Mouse (Mus musculus): ENCODE results near the gene Rtcb. TPM values are rescaled to one million over a fixed set of nuclear protein-coding genes. Genes with fewer than 3 reads are reported as not detected.

The Rtcb gene
- total RNA-seq (2021), result 100 to 1,000 TPM; 113 to 115 TPM
- long read RNA-seq, experiment 1, transcript Rtcb-201 (12 exons, 2,009 nt), result major isoform, 77 of 85 reads
- long read RNA-seq, experiment 1, partial matches to known transcripts, result 3 of 85 reads
- long read RNA-seq, experiment 1, other reads (novel, unspliced or antisense), result 5 of 85 reads
- long read RNA-seq, experiment 2, transcript Rtcb-201 (12 exons, 2,009 nt), result major isoform, 93 of 102 reads
- long read RNA-seq, experiment 2, partial matches to known transcripts, result 3 of 102 reads
- long read RNA-seq, experiment 2, other reads (novel, unspliced or antisense), result 6 of 102 reads

GRCm38 (mm10) chr10:85957464-85957950 lies at the start of gene Rtcb:
Rtcb (minus strand) TSS chr10:85957823.
- peak within 1 kb of the TSS; percentile 85 for H3K27ac ChIP-seq
- H3K4me3 ChIP-seq, result peak within 1 kb of the TSS; percentile 94
- DNase-seq (ENCODE audit: low spot score in 2 of 2), result peak; percentile 95 to 98
- TF ChIP-seq CTCF (conservative IDR thresholded peaks at IDR 0.05), result no peak

DNA sequence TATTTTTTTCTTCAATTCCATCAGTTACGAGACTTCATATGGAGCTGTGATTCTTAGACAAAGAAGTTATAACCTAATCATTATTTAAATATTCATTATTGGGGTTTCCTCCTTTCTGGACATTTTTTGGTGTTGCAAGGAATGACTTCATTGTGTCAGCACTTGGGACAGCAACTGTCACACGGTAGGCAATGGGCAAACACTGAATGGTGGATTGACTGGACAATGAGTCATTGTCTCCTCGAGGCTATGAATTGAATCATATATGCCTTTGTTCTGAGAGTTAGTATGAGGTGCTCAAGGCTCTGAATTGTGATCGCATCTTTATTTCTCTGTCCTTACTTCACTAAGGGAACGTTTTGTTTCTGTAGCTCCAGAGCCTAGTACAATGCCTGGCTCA lies 48.8 kb upstream of the Rtcb start:
- Histone ChIP-seq H3K4me3 (no peak overlapping the region), H3K27ac (no peak overlapping the region)
- DNase-seq (ENCODE audit: low spot score in 2 of 2), result no peak
- no peak for TF ChIP-seq CTCF (conservative IDR thresholded peaks at IDR 0.05)

- no peak for TF ChIP-seq CTCF (conservative IDR thresholded peaks at IDR 0.05)
Observed at GRCm38 (mm10) chr10:86000447-86000846, 42.8 kb upstream of the Rtcb start.

GRCm38 (mm10) chr10:85994543-85995104 lies 37.0 kb upstream of the Rtcb start:
- TF ChIP-seq CTCF (conservative IDR thresholded peaks at IDR 0.05), result no peak
- DNase-seq (ENCODE audit: low spot score in 2 of 2), result no peak
- no peak overlapping the region for H3K27ac ChIP-seq
- no peak overlapping the region for H3K4me3 ChIP-seq

More at GRCm38 (mm10) chr10:86000447-86000846, 42.8 kb upstream of the Rtcb start:
- H3K4me3 ChIP-seq, result no peak overlapping the region
- DNase-seq (ENCODE audit: low spot score in 2 of 2), result no peak
- H3K27ac ChIP-seq, result no peak overlapping the region

GRCm38 (mm10) chr10:85993836-85994235 lies 36.2 kb upstream of the Rtcb start:
- TF ChIP-seq CTCF (conservative IDR thresholded peaks at IDR 0.05), result no peak
- DNase-seq (ENCODE audit: low spot score in 2 of 2), result no peak
- Histone ChIP-seq H3K4me3 (no peak overlapping the region), H3K27ac (no peak overlapping the region)

DNA sequence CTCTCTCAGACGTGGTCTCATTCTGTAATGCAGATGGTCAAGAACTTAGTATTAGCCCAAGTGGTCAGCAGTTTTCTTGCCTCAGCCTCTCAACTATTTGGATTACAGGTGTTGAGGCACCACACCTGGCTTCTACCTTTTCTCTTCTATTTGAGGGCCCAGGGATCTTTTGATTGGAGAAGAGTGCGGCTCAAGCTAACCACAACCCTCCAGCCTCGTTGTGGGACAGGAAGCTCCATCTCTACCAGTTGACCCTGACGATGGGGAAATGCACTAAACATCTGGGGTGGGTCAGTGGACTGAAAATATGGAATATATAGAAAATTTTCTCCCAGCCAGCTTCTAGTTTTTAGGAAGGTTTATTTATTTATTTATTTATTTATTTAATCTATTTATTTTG lies 34.8 kb upstream of the Rtcb start:
- no peak for TF ChIP-seq CTCF (conservative IDR thresholded peaks at IDR 0.05)
- Histone ChIP-seq H3K4me3 (no peak overlapping the region), H3K27ac (no peak overlapping the region)
- DNase-seq (ENCODE audit: low spot score in 2 of 2), result no peak

DNA sequence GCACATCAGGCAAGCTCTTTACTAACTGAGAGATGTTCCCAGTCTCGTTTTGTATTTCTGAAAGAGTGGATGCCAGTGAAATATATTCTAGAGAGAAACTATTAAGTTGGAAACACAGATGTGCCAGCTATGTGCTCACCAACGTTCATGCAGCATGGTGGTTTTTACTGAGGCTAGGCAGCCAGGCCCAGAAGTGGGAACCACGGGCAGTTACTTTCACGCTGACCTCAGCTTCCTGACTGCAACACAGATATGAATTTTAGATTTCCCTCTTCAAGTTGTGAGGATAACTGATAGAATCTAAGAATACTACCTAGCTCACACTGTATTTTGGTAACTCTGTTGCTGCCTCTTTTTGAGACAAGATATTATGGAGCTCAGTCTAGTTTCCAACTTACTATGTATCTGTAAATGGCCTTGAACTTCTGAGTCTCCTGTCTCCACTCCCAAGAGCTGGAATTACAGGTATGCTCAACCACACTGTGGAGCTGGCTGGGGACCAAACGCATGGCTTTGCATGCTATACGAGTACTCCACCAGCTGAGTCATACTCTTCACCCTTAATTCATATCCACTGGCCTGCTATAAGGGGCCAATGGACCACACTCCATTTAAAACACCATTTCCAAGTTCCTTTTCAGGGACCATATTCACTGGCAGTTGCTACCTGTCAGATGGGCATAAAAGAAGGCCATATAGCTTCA lies 31.9 kb upstream of the Rtcb start:
- no peak for DNase-seq (ENCODE audit: low spot score in 2 of 2)
- no peak overlapping the region for H3K27ac ChIP-seq
- no peak overlapping the region for H3K4me3 ChIP-seq
- no peak for TF ChIP-seq CTCF (conservative IDR thresholded peaks at IDR 0.05)

DNA sequence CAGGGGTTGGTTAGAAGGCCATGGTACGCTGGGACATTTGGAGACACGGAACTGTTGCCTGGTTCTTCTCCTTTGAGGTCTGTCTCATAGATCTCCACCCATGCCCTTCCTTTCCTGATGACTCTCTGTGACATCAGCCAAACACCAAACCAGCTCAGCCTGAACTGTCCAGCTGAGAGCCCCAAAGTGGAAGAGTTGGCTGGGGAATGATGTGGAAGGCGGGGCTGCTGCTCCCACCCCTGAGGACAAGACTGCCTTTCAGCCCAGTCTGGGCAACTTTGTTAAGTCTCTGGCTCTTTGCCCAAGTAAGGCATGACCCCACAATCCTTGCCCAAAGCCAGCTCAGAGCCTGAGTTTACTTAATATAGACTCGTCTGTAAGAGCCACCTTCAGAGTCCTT lies 15.3 kb upstream of the Rtcb start:
- peak overlapping the region; percentile 51; the same call in 1 of the 2 replicates for H3K27ac ChIP-seq
- peak; percentile 33 to 57 for DNase-seq (ENCODE audit: low spot score in 2 of 2)
- H3K4me3 ChIP-seq, result no peak overlapping the region
- no peak for TF ChIP-seq CTCF (conservative IDR thresholded peaks at IDR 0.05)

GRCm38 (mm10) chr10:85971826-85972225 lies 14.2 kb upstream of the Rtcb start:
- no peak overlapping the region for H3K4me3 ChIP-seq
- H3K27ac ChIP-seq, result no peak overlapping the region
- no peak for TF ChIP-seq CTCF (conservative IDR thresholded peaks at IDR 0.05)
- no peak for DNase-seq (ENCODE audit: low spot score in 2 of 2)

- no peak for DNase-seq (ENCODE audit: low spot score in 2 of 2)
- Histone ChIP-seq H3K27ac (no peak overlapping the region), H3K4me3 (no peak overlapping the region)
- no peak for TF ChIP-seq CTCF (conservative IDR thresholded peaks at IDR 0.05)
Observed at GRCm38 (mm10) chr10:85969894-85970620, 12.4 kb upstream of the Rtcb start.

DNA sequence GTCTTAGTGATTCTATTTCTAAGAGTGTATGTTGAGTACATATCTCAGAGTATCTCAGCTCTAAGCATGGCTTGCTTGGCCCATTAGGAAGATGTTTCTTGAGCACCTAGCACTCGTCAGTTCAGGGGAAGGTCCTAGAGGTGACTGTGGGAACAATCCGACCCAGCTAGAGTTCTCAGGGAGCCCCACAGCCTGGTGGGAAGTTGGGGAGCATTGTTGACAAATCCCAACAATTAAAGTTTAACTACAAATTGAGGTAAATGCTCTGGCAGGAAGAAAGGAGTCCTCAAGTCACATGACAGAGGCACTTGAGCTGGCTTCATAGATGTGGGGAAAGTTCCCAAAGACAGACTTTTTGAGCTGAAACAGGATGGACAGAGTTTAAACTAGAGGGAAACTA lies 11.1 kb upstream of the Rtcb start:
- no peak for DNase-seq (ENCODE audit: low spot score in 2 of 2)
- H3K27ac ChIP-seq, result no peak overlapping the region
- TF ChIP-seq CTCF (conservative IDR thresholded peaks at IDR 0.05), result no peak
- no peak overlapping the region for H3K4me3 ChIP-seq

- Histone ChIP-seq H3K27ac (no peak overlapping the region), H3K4me3 (no peak overlapping the region)
- peak; percentile 84 to 91 for DNase-seq (ENCODE audit: low spot score in 2 of 2)
- peak; percentile 96 for TF ChIP-seq CTCF (conservative IDR thresholded peaks at IDR 0.05)
Observed at GRCm38 (mm10) chr10:85968157-85968634, 10.6 kb upstream of the Rtcb start.
